Mouse (Mus musculus): ENCODE data around the gene Six4.

GRCm38 (mm10) chr12:73053668-73054241, 59.5 kb downstream of the Six4 start, which contains the start of gene Six1:
- no peak for TF ChIP-seq CTCF (IDR thresholded peaks at IDR 0.05; ENCODE audit: extremely low read depth, insufficient read depth, insufficient read length, insufficient replicate concordance)
- no peak for TF ChIP-seq POLR2A (IDR thresholded peaks at IDR 0.05; ENCODE audit: low read depth, low read length)

Data from spleen, adult 2 months (tissue).